Mouse (Mus musculus) lung, embryonic 14.5 days (tissue): ENCODE data around the gene Smco4. TPM values are rescaled to one million over a fixed set of nuclear protein-coding genes. Genes with fewer than 3 reads are reported as not detected.

Experiments used
- ATAC-seq: fragments of 200-750 bp; cut with Nextera tagmentation; 2 replicates; pipeline ENCODE4 v1.8.0; 2017; ENCODE audit warnings: mild to moderate bottlenecking, moderate TSS enrichment, moderate library complexity; ENCODE audit not compliant: insufficient read depth
- DNase-seq: peaks from one replicate; pipeline ENCODE4 v3.0.0-alpha.2; 2015
- H3K27ac ChIP-seq: fragments of 300-500 bp; sonication (generic); 2 replicates; pipeline ENCODE4 v1.5.1; 2014; ENCODE audit warnings: low read depth, mild to moderate bottlenecking, moderate library complexity
- H3K27me3 ChIP-seq: fragments of 300-500 bp; sonication (generic); 2 replicates; pipeline ENCODE4 v1.6.1; 2014; ENCODE audit warnings: low read length, control low read depth; ENCODE audit not compliant: insufficient read depth
- H3K36me3 ChIP-seq: fragments of 300-500 bp; sonication (generic); 2 replicates; pipeline ENCODE4 v1.6.1; 2014; ENCODE audit warnings: control low read depth; ENCODE audit not compliant: insufficient read depth
- H3K4me1 ChIP-seq: fragments of 300-500 bp; sonication (generic); 2 replicates; pipeline ENCODE4 v1.6.1; 2014; ENCODE audit warnings: antibody characterized with exemption, control low read depth; ENCODE audit not compliant: insufficient read depth
- H3K4me2 ChIP-seq: fragments of 300-500 bp; sonication (generic); 2 replicates; pipeline ENCODE4 v1.6.1; 2014; ENCODE audit warnings: mild to moderate bottlenecking
- H3K4me3 ChIP-seq: fragments of 300-500 bp; sonication (generic); 2 replicates; pipeline ENCODE4 v1.5.1; 2014; ENCODE audit warnings: low read depth, low read length
- H3K9ac ChIP-seq: fragments of 300-500 bp; sonication (generic); 2 replicates; pipeline ENCODE4 v1.6.1; 2014
- H3K9me3 ChIP-seq: fragments of 300-500 bp; sonication (generic); 2 replicates; pipeline ENCODE4 v1.6.1; 2016; ENCODE audit warnings: low read depth, low read length, control low read depth
- CTCF ChIP-seq: IDR thresholded peaks from 2 replicates; pipeline ENCODE4 v1.5.1; 2016; ENCODE audit warnings: antibody characterized with exemption, low read depth
- WGBS: fragments of 180-500 bp; shearing (Covaris S2); extraction: QIAGEN DNeasy Blood & Tissue Kit; methylation state at CpG from one replicate; pipeline ENCODE4 v1.1.7; 2014; 5-methylcytosine and 5-hydroxymethylcytosine counted together
- polyA plus RNA-seq: library from polyadenylated mRNA; unstranded; fragments of >200 nt; fragmentation: Nextera tagmentation; extraction: Ambion mirVana; gene quantifications from 2 replicates; pipeline ENCODE4 v1.2.1, GENCODE M21; 2014

Gene Smco4
- polyA plus RNA-seq, 1 experiment from 2014 or later: 3.9 TPM

DNA sequence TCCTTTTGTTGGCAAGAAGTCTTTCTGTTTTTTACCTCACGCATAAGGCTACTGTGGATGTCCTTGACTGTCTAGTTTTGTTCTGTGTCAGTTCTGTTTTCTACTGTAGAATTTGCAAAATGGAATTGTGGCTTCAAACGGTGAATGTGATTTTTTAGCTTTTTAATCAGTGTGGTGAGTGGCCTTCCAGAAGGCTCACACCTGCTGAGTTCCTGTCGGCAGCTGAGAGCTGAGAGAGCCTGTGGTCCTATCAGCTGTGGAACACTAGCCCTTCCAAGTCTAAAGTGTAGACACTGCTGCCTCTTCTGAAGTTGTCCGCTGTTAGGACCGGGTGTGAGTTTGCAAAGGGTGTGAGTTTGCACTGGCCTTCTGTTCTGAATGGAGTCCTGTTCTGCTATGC is 29.7 kb downstream of the Smco4 start:
- H3K4me1 ChIP-seq: peaks cover 35% of the 10 kb centered on the region; the same call in 1 of the 2 replicates
- H3K27me3 ChIP-seq: no peaks in the 10 kb centered on the region
- H3K27ac ChIP-seq: peak overlapping the region; percentile 32
- no peak for DNase-seq
- 53% methylated on average over 5 of the region's 5 CpGs for WGBS
- no peaks in the 10 kb centered on the region for H3K36me3 ChIP-seq
- H3K9me3 ChIP-seq: no peaks in the 10 kb centered on the region
- no peak overlapping the region for H3K9ac ChIP-seq
- no peak overlapping the region for H3K4me2 ChIP-seq
- ATAC-seq: no peak
- H3K4me3 ChIP-seq: no peak overlapping the region
- TF ChIP-seq CTCF: no peak

- ATAC-seq: no peak
- no peak overlapping the region for H3K4me2 ChIP-seq
- 85% methylated on average over 6 of the region's 6 CpGs for WGBS
- H3K36me3 ChIP-seq: no peaks in the 10 kb centered on the region
- DNase-seq: no peak
- no peak overlapping the region for H3K4me3 ChIP-seq
- peaks cover 42% of the 10 kb centered on the region; the same call in 1 of the 2 replicates for H3K4me1 ChIP-seq
- H3K27me3 ChIP-seq: no peaks in the 10 kb centered on the region
- H3K27ac ChIP-seq: no peak overlapping the region
- H3K9ac ChIP-seq: no peak overlapping the region
- H3K9me3 ChIP-seq: no peaks in the 10 kb centered on the region
- TF ChIP-seq CTCF: no peak
Measured at GRCm38 (mm10) chr9:15523646-15524045, 30.4 kb downstream of the Smco4 start.

- Histone ChIP-seq H3K4me1 (peaks cover 54% of the 10 kb centered on the region; the same call in 1 of the 2 replicates), H3K36me3 (no peaks in the 10 kb centered on the region), H3K27ac (peak overlapping the region; percentile 60), H3K27me3 (no peaks in the 10 kb centered on the region), H3K4me3 (no peak overlapping the region), H3K4me2 (peak overlapping the region; percentile 23), H3K9me3 (no peaks in the 10 kb centered on the region), H3K9ac (no peak overlapping the region)
- DNase-seq (peak; percentile 58), ATAC-seq (peak; percentile 63)
- WGBS: 22% methylated on average over 8 of the region's 8 CpGs
- no peak for TF ChIP-seq CTCF
Measured at GRCm38 (mm10) chr9:15525246-15525645, 32.0 kb downstream of the Smco4 start.

GRCm38 (mm10) chr9:15526539-15526938 is 33.3 kb downstream of the Smco4 start:
- Histone ChIP-seq H3K4me3 (no peak overlapping the region), H3K4me1 (peaks cover 58% of the 10 kb centered on the region; the same call in 1 of the 2 replicates)

DNA sequence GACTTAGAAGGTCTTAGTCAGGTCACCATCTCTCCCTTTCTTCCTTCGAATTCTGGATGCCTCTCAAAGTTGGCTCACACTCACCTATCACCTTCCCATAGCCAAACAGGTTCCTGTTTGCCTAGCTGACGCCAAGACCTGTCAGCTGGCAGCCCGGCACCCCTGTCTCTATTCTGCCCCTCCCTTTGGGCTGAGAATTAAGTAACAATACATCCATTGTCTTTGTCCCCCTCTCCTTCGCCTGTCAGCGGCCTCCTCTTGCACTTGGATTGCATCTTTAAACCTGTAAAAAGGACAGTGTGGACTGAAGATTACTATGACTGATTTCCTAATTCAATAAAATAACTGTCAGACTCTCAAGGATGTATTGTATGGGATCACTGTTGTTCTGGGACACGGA is 34.6 kb downstream of the Smco4 start:
- no peak overlapping the region for H3K9ac ChIP-seq
- 35% methylated on average over 6 of the region's 6 CpGs for WGBS
- no peaks in the 10 kb centered on the region for H3K36me3 ChIP-seq
- no peak for TF ChIP-seq CTCF
- no peak overlapping the region for H3K4me3 ChIP-seq
- no peaks in the 10 kb centered on the region for H3K9me3 ChIP-seq
- H3K4me2 ChIP-seq: no peak overlapping the region
- H3K4me1 ChIP-seq: peaks cover 58% of the 10 kb centered on the region; the same call in 1 of the 2 replicates
- no peak overlapping the region for H3K27ac ChIP-seq
- DNase-seq: no peak
- no peaks in the 10 kb centered on the region for H3K27me3 ChIP-seq
- no peak for ATAC-seq

More at GRCm38 (mm10) chr9:15526539-15526938, 33.3 kb downstream of the Smco4 start:
- Histone ChIP-seq H3K9me3 (no peaks in the 10 kb centered on the region), H3K9ac (no peak overlapping the region), H3K27me3 (no peaks in the 10 kb centered on the region), H3K36me3 (no peaks in the 10 kb centered on the region), H3K27ac (no peak overlapping the region), H3K4me2 (no peak overlapping the region)
- WGBS: 60% methylated on average over 7 of the region's 7 CpGs
- DNase-seq: no peak
- TF ChIP-seq CTCF: no peak
- no peak for ATAC-seq

GRCm38 (mm10) chr9:15528368-15528767 is 35.1 kb downstream of the Smco4 start:
- no peak for ATAC-seq
- no peak overlapping the region for H3K27ac ChIP-seq
- no peaks in the 10 kb centered on the region for H3K9me3 ChIP-seq
- WGBS: 25% methylated on average over 7 of the region's 7 CpGs
- H3K4me2 ChIP-seq: no peak overlapping the region
- peaks cover 58% of the 10 kb centered on the region; the same call in 1 of the 2 replicates for H3K4me1 ChIP-seq
- no peak overlapping the region for H3K9ac ChIP-seq
- no peaks in the 10 kb centered on the region for H3K36me3 ChIP-seq
- no peak overlapping the region for H3K4me3 ChIP-seq
- DNase-seq: peak; percentile 46
- H3K27me3 ChIP-seq: no peaks in the 10 kb centered on the region
- no peak for TF ChIP-seq CTCF

GRCm38 (mm10) chr9:15529275-15529964 is 36.2 kb downstream of the Smco4 start:
- Histone ChIP-seq H3K27ac (peak overlapping the region; percentile 36; the same call in 1 of the 2 replicates), H3K4me2 (no peak overlapping the region), H3K27me3 (no peaks in the 10 kb centered on the region), H3K9me3 (no peaks in the 10 kb centered on the region), H3K36me3 (no peaks in the 10 kb centered on the region), H3K4me1 (peaks cover 56% of the 10 kb centered on the region; the same call in 1 of the 2 replicates), H3K9ac (no peak overlapping the region), H3K4me3 (no peak overlapping the region)
- no peak for TF ChIP-seq CTCF
- WGBS: 43% methylated on average over 8 of the region's 8 CpGs
- ATAC-seq (peak; percentile 36; the same call in 1 of the 2 replicates), DNase-seq (peak; percentile 74)
